Mouse (Mus musculus): ENCODE data around the gene Stra6. TPM values are rescaled to one million over a fixed set of nuclear protein-coding genes. Genes with fewer than 3 reads are reported as not detected.

Stra6 gene
- polyA plus RNA-seq (2012; rRNA removed) = 0.07 TPM in 1 of 2 replicates, not detected in the other
- polyA plus RNA-seq (2014; fragmentation: Nextera tagmentation; extraction: Ambion mirVana) = not detected in 2 replicates

GRCm38 (mm10) chr9:58063531-58063930, at the start of gene Stra6:
Gene Stra6, plus strand, starts transcription at chr9:58063788.
- no peaks in the 10 kb centered on the region for H3K9me3 ChIP-seq (ENCODE audit: control insufficient read depth, low read length)
- H3K9ac ChIP-seq (replicated peaks) = no peak within 1 kb of the TSS
- no peak within 1 kb of the TSS for H3K4me2 ChIP-seq (ENCODE audit: low read depth)
- no peak for DNase-seq (ENCODE audit: low read depth in 3 of 3, low spot score in 3 of 3)
- 0 out of 4 replicates have a peak, but pooled peaks cover 0 to 2% of the 10 kb centered on the region in 2 experiments for H3K4me1 ChIP-seq (replicated peaks; ENCODE audit: control insufficient read depth in 2 of 2, insufficient read depth in 2 of 2, low read length in 1 of 2)
- TF ChIP-seq CTCF (IDR thresholded peaks at IDR 0.05; ENCODE audit: low read depth) (no peak), EP300 (IDR thresholded peaks at IDR 0.05; ENCODE audit: low read depth) (no peak)
- H3K27me3 ChIP-seq (ENCODE audit: control insufficient read depth, insufficient read depth, low read length) = no peaks in the 10 kb centered on the region
- H3K36me3 ChIP-seq (replicated peaks; ENCODE audit: control insufficient read depth, insufficient read depth, low read depth) = no peaks in the 10 kb centered on the region
- no peak within 1 kb of the TSS for H3K27ac ChIP-seq
- no peak within 1 kb of the TSS for H3K4me3 ChIP-seq (ENCODE audit: insufficient read depth in 1 of 2, low read depth in 2 of 2, low read length in 2 of 2)
- 5% methylated on average over 3 of the region's 3 CpGs for WGBS (ENCODE audit: insufficient replicate concordance)
- ATAC-seq (ENCODE audit: insufficient read depth) = no peak

GRCm38 (mm10) chr9:58014393-58015160, 49.0 kb upstream of the Stra6 start:
- Histone ChIP-seq H3K4me3 (ENCODE audit: insufficient read depth in 1 of 2, low read depth in 2 of 2, low read length in 2 of 2) (no peak overlapping the region), H3K27me3 (ENCODE audit: control insufficient read depth, insufficient read depth, low read length) (no peaks in the 10 kb centered on the region), H3K4me2 (ENCODE audit: low read depth) (no peak overlapping the region), H3K27ac (no peak overlapping the region), H3K4me1 (replicated peaks; ENCODE audit: control insufficient read depth in 2 of 2, insufficient read depth in 2 of 2, low read length in 1 of 2) (no peaks in the 10 kb centered on the region), H3K9ac (replicated peaks) (no peak overlapping the region), H3K36me3 (replicated peaks; ENCODE audit: control insufficient read depth, insufficient read depth, low read depth) (no peaks in the 10 kb centered on the region), H3K9me3 (ENCODE audit: control insufficient read depth, low read length) (no peaks in the 10 kb centered on the region)
- no peak for DNase-seq (ENCODE audit: low read depth in 3 of 3, low spot score in 3 of 3)
- no peak for TF ChIP-seq CTCF (IDR thresholded peaks at IDR 0.05; ENCODE audit: low read depth)
- TF ChIP-seq EP300 (IDR thresholded peaks at IDR 0.05; ENCODE audit: low read depth) = no peak
- WGBS (ENCODE audit: insufficient replicate concordance) = 28% methylated on average over 8 of the region's 8 CpGs
- no peak for ATAC-seq (ENCODE audit: insufficient read depth)

- no peaks in the 10 kb centered on the region for H3K9me3 ChIP-seq (ENCODE audit: control insufficient read depth, low read length)
- no peak overlapping the region for H3K4me2 ChIP-seq (ENCODE audit: low read depth)
- WGBS (ENCODE audit: insufficient replicate concordance) = 68% methylated on average over 6 of the region's 6 CpGs
- H3K27ac ChIP-seq = no peak overlapping the region
- DNase-seq (ENCODE audit: low read depth in 3 of 3, low spot score in 3 of 3) = no peak
- ATAC-seq (ENCODE audit: insufficient read depth) = no peak
- TF ChIP-seq CTCF (IDR thresholded peaks at IDR 0.05; ENCODE audit: low read depth) = no peak
- no peaks in the 10 kb centered on the region for H3K36me3 ChIP-seq (replicated peaks; ENCODE audit: control insufficient read depth, insufficient read depth, low read depth)
- no peaks in the 10 kb centered on the region for H3K4me1 ChIP-seq (replicated peaks; ENCODE audit: control insufficient read depth in 2 of 2, insufficient read depth in 2 of 2, low read length in 1 of 2)
- no peak overlapping the region for H3K9ac ChIP-seq (replicated peaks)
- H3K4me3 ChIP-seq (ENCODE audit: insufficient read depth in 1 of 2, low read depth in 2 of 2, low read length in 2 of 2) = no peak overlapping the region
- H3K27me3 ChIP-seq (ENCODE audit: control insufficient read depth, insufficient read depth, low read length) = no peaks in the 10 kb centered on the region
Measured at GRCm38 (mm10) chr9:58015856-58016255, 47.7 kb upstream of the Stra6 start.

GRCm38 (mm10) chr9:58016962-58017361, 46.6 kb upstream of the Stra6 start:
- DNase-seq (ENCODE audit: low read depth in 3 of 3, low spot score in 3 of 3) (no peak), ATAC-seq (ENCODE audit: insufficient read depth) (no peak)
- Histone ChIP-seq H3K4me1 (replicated peaks; ENCODE audit: control insufficient read depth in 2 of 2, insufficient read depth in 2 of 2, low read length in 1 of 2) (no peaks in the 10 kb centered on the region), H3K9me3 (ENCODE audit: control insufficient read depth, low read length) (no peaks in the 10 kb centered on the region), H3K27ac (no peak overlapping the region), H3K27me3 (ENCODE audit: control insufficient read depth, insufficient read depth, low read length) (no peaks in the 10 kb centered on the region), H3K4me2 (ENCODE audit: low read depth) (no peak overlapping the region), H3K9ac (replicated peaks) (no peak overlapping the region), H3K36me3 (replicated peaks; ENCODE audit: control insufficient read depth, insufficient read depth, low read depth) (no peaks in the 10 kb centered on the region), H3K4me3 (ENCODE audit: insufficient read depth in 1 of 2, low read depth in 2 of 2, low read length in 2 of 2) (no peak overlapping the region)
- TF ChIP-seq CTCF (IDR thresholded peaks at IDR 0.05; ENCODE audit: low read depth) = no peak
- TF ChIP-seq EP300 (IDR thresholded peaks at IDR 0.05; ENCODE audit: low read depth) = no peak
- 53% methylated on average over 3 of the region's 3 CpGs for WGBS (ENCODE audit: insufficient replicate concordance)

GRCm38 (mm10) chr9:58018385-58018784, 45.2 kb upstream of the Stra6 start:
- 46% methylated on average over 5 of the region's 5 CpGs for WGBS (ENCODE audit: insufficient replicate concordance)
- Histone ChIP-seq H3K4me1 (replicated peaks; ENCODE audit: control insufficient read depth in 2 of 2, insufficient read depth in 2 of 2, low read length in 1 of 2) (no peaks in the 10 kb centered on the region), H3K9ac (replicated peaks) (no peak overlapping the region), H3K27me3 (ENCODE audit: control insufficient read depth, insufficient read depth, low read length) (no peaks in the 10 kb centered on the region), H3K27ac (no peak overlapping the region), H3K9me3 (ENCODE audit: control insufficient read depth, low read length) (no peaks in the 10 kb centered on the region), H3K4me2 (ENCODE audit: low read depth) (no peak overlapping the region), H3K4me3 (ENCODE audit: insufficient read depth in 1 of 2, low read depth in 2 of 2, low read length in 2 of 2) (no peak overlapping the region), H3K36me3 (replicated peaks; ENCODE audit: control insufficient read depth, insufficient read depth, low read depth) (no peaks in the 10 kb centered on the region)
- ATAC-seq (ENCODE audit: insufficient read depth) (no peak), DNase-seq (ENCODE audit: low read depth in 3 of 3, low spot score in 3 of 3) (no peak)
- TF ChIP-seq EP300 (IDR thresholded peaks at IDR 0.05; ENCODE audit: low read depth) = no peak
- TF ChIP-seq CTCF (IDR thresholded peaks at IDR 0.05; ENCODE audit: low read depth) = no peak

Data from liver, embryonic 14.5 days (tissue).